7 mouse cellular contexts compared by ENCODE assay signal in genomic region chr9:87729316-87730270, GRCm38 (mm10). TPM values are rescaled to one million over a fixed set of nuclear protein-coding genes. Genes with fewer than 3 reads are reported as not detected.
DNase-seq lines count a peak whose midpoint lies in the region; ATAC-seq and TF ChIP-seq lines count a peak whose summit lies in the region.

No protein-coding gene starts in this region.

- peaks cover 19% of the 10 kb centered on the region for H3K79me2 ChIP-seq in C2C12 (ENCODE audit: control insufficient read depth, insufficient read depth)

- H3K27ac ChIP-seq in forebrain, embryonic 14.5 days (ENCODE audit: low read depth, low read length): 0 out of 2 replicates have a peak overlapping the region, but pooled peaks have one; percentile 21
- H3K27ac ChIP-seq in hindbrain, embryonic 12.5 days: peak overlapping the region; percentile 48; the same call in 1 of the 2 replicates

- H3ac ChIP-seq in C2C12 (ENCODE audit: control insufficient read depth, insufficient read length, low read depth): peak overlapping the region; percentile 66

- peaks cover 3% of the 10 kb centered on the region for H3K79me3 ChIP-seq in C2C12 (ENCODE audit: low read depth)

- H3K4me1 ChIP-seq in forebrain, embryonic 14.5 days (ENCODE audit: control insufficient read depth, insufficient read depth, low read length): peaks cover 9% of the 10 kb centered on the region
- H3K4me1 ChIP-seq in hindbrain, embryonic 12.5 days: peaks cover 17% of the 10 kb centered on the region

- H3K36me3 ChIP-seq in C2C12 (ENCODE audit: control insufficient read depth, insufficient read depth): no peaks in the 10 kb centered on the region
- H3K36me3 ChIP-seq in forebrain, embryonic 14.5 days (ENCODE audit: control insufficient read depth, insufficient read depth, low read length): no peaks in the 10 kb centered on the region
- H3K36me3 ChIP-seq in hindbrain, embryonic 12.5 days: no peaks in the 10 kb centered on the region

- H3K27me3 ChIP-seq in C2C12 (ENCODE audit: control insufficient read depth, insufficient read depth, insufficient read length): no peaks in the 10 kb centered on the region
- peaks cover 52% of the 10 kb centered on the region for H3K27me3 ChIP-seq in forebrain, embryonic 14.5 days (replicated peaks; ENCODE audit: control insufficient read depth, insufficient read depth, low read length)
- H3K27me3 ChIP-seq in hindbrain, embryonic 12.5 days: peaks cover 69% of the 10 kb centered on the region

- peak overlapping the region; percentile 56 for H3K4me3 ChIP-seq in C2C12 (ENCODE audit: insufficient read depth, poor library complexity, severe bottlenecking)
- peak overlapping the region; percentile 38 for H3K4me3 ChIP-seq in forebrain, embryonic 14.5 days (ENCODE audit: low read depth, low read length)
- H3K4me3 ChIP-seq in hindbrain, embryonic 12.5 days: peak overlapping the region; percentile 47

- peak overlapping the region; percentile 72 for H3K4me2 ChIP-seq in forebrain, embryonic 14.5 days (ENCODE audit: low read length)
- H3K4me2 ChIP-seq in hindbrain, embryonic 12.5 days (replicated peaks): peak overlapping the region; percentile 68

- peak; percentile 14 for ATAC-seq in forebrain, embryonic 14.5 days
- ATAC-seq in hindbrain, embryonic 12.5 days (ENCODE audit: low FRiP score): peak; percentile 22; the same call in 1 of the 2 replicates
- peak; percentile 35; the same call in 1 of the 2 replicates for ATAC-seq in megakaryocyte, adult 5-6 weeks (ENCODE audit: poor library complexity, severe bottlenecking)

- peak; percentile 55 for DNase-seq in ES-CJ7 (ENCODE audit: low read depth, low spot score)
- no peak for DNase-seq in forebrain, embryonic 14.5 days (ENCODE audit: low spot score)
- peak; percentile 49 for DNase-seq in urinary bladder, adult 2 months (ENCODE audit: low spot score)
- no peak for DNase-seq in spleen, postnatal 14 days (ENCODE audit: low spot score in 2 of 2)

- no peaks in the 10 kb centered on the region for H3K9me3 ChIP-seq in forebrain, embryonic 14.5 days (replicated peaks; ENCODE audit: control insufficient read depth, low read length)
- H3K9me3 ChIP-seq in hindbrain, embryonic 12.5 days (replicated peaks): no peaks in the 10 kb centered on the region

- H3K9ac ChIP-seq in forebrain, embryonic 14.5 days (ENCODE audit: low read length): peak overlapping the region; percentile 51
- peak overlapping the region; percentile 60 for H3K9ac ChIP-seq in hindbrain, embryonic 12.5 days

- WGBS in forebrain, embryonic 14.5 days: under 1% methylated on average over 75 of the region's 75 CpGs
- WGBS in hindbrain, embryonic 12.5 days: under 1% methylated on average over 75 of the region's 75 CpGs

- no peak for TF ChIP-seq CTCF in C2C12 (IDR thresholded peaks at IDR 0.05; ENCODE audit: control insufficient read depth, insufficient read depth, insufficient read length)

TF ChIP-seq in C2C12, 6 proteins besides CTCF, POLR2A, EP300 and RAD21:
- TF ChIP-seq USF1 (IDR thresholded peaks at IDR 0.05; ENCODE audit: low read depth) (no peak), CEBPB (IDR thresholded peaks at IDR 0.05; ENCODE audit: low read depth) (no peak), FOSL1 (IDR thresholded peaks at IDR 0.05; ENCODE audit: insufficient read depth, low read length, poor library complexity, severe bottlenecking) (no peak)

RNA-seq across cellular contexts. Expression of gene Tbx18, which starts 1.5 kb away (rescaled TPM):
- 3.8 TPM for polyA plus RNA-seq in C2C12 (2012; fragmentation: generic; extraction: Trizol)
- 2.6 and 2.7 TPM in 2 replicates for polyA plus RNA-seq in forebrain, embryonic 14.5 days (2014; fragmentation: Nextera tagmentation; extraction: Ambion mirVana)
- 4.1 and 6.2 TPM in 2 replicates for polyA plus RNA-seq in hindbrain, embryonic 12.5 days (2016; fragmentation: Nextera tagmentation; extraction: Ambion mirVana)
- not detected in 2 replicates for total RNA-seq in megakaryocyte, adult 5-6 weeks (2015)
- not detected in 2 replicates for total RNA-seq in megakaryocyte, adult 5-6 weeks (2017)
- polyA plus RNA-seq in urinary bladder, adult 2 months (2012; rRNA removed): 2.8 and 4.4 TPM in 2 replicates

Comparison
In these comparisons a context has a peak if more than half of its experiments do, and no peak if none do; other contexts are left out.
1. DNase-seq: peak in ES-CJ7 (single experiment) and urinary bladder, adult 2 months (single experiment); none in forebrain, embryonic 14.5 days (single experiment) and spleen, postnatal 14 days (0 of 2).
2. Peak in every context shown above with its lines, with median percentiles within 50 percentile points of each other: H3K4me3 ChIP-seq and ATAC-seq.